Mouse (Mus musculus): ENCODE data around the gene Syde2.

- no peak for TF ChIP-seq CTCF (IDR thresholded peaks at IDR 0.05; ENCODE audit: control insufficient read depth, insufficient read depth, insufficient read length)
- TF ChIP-seq FOSL1 (IDR thresholded peaks at IDR 0.05; ENCODE audit: insufficient read depth, low read length, poor library complexity, severe bottlenecking): no peak
- TF ChIP-seq MAX (IDR thresholded peaks at IDR 0.05): no peak
- no peak for TF ChIP-seq CEBPB (IDR thresholded peaks at IDR 0.05; ENCODE audit: low read depth)
- TF ChIP-seq MYOD1 (IDR thresholded peaks at IDR 0.05; ENCODE audit: control insufficient read depth, insufficient read length, low read depth): no peak
- no peak for TF ChIP-seq MYOG (IDR thresholded peaks at IDR 0.05; ENCODE audit: control insufficient read depth, extremely low read depth, insufficient read length)
- TF ChIP-seq USF1 (IDR thresholded peaks at IDR 0.05; ENCODE audit: low read depth): no peak
These were observed 34.6 kb downstream of the Syde2 start for GRCm38 (mm10) chr3:146022232-146022631.
